Mouse (Mus musculus) adrenal gland, adult (tissue): ENCODE data around the gene Kiz.

ENCODE experiments used
- DNase-seq, 2 experiments: peaks; one replicate each; pipeline ENCODE4 v3.0.0; 2022 to 2023; ENCODE audit warnings: low spot score in 1 of 2; ENCODE audit not compliant: inconsistent age in 2 of 2

The Kiz gene

GRCm38 (mm10) chr2:146855599-146856039, at the start of gene Kiz:
Gene Kiz, plus strand, starts transcription at chr2:146855864.
- DNase-seq: peak; percentile 96 to 99

GRCm38 (mm10) chr2:146809706-146810256, 45.9 kb upstream of the Kiz start:
- no peak for DNase-seq

- no peak for DNase-seq
These were observed 45.0 kb upstream of the Kiz start for GRCm38 (mm10) chr2:146810695-146811094.

- DNase-seq: no peak
These were observed 40.7 kb upstream of the Kiz start for GRCm38 (mm10) chr2:146814978-146815377.

GRCm38 (mm10) chr2:146819065-146819464, 36.6 kb upstream of the Kiz start:
- DNase-seq: no peak

GRCm38 (mm10) chr2:146823483-146823951, 32.1 kb upstream of the Kiz start:
- no peak for DNase-seq

- DNase-seq: no peak
These were observed 31.6 kb upstream of the Kiz start for GRCm38 (mm10) chr2:146824043-146824442.

GRCm38 (mm10) chr2:146828006-146828405, 27.7 kb upstream of the Kiz start:
- no peak for DNase-seq

- DNase-seq: peak in 1 of 2 experiments; percentile 26
These were observed 22.2 kb upstream of the Kiz start for GRCm38 (mm10) chr2:146833222-146834063.

- peak in 1 of 2 experiments; percentile 57 for DNase-seq
These were observed 21.7 kb upstream of the Kiz start for GRCm38 (mm10) chr2:146834064-146834313.

GRCm38 (mm10) chr2:146834314-146835201, 21.1 kb upstream of the Kiz start:
- peak in 1 of 2 experiments; percentile 65 for DNase-seq

GRCm38 (mm10) chr2:146835241-146835990, 20.2 kb upstream of the Kiz start:
- peak in 1 of 2 experiments; percentile 39 for DNase-seq

GRCm38 (mm10) chr2:146836246-146836645, 19.4 kb upstream of the Kiz start:
- DNase-seq: no peak

GRCm38 (mm10) chr2:146836871-146837550, 18.7 kb upstream of the Kiz start:
- DNase-seq: peak in 1 of 2 experiments; percentile 24

GRCm38 (mm10) chr2:146837653-146838052, 18.0 kb upstream of the Kiz start:
- DNase-seq: no peak

GRCm38 (mm10) chr2:146838596-146839302, 16.9 kb upstream of the Kiz start:
- no peak for DNase-seq

GRCm38 (mm10) chr2:146839303-146840030, 16.2 kb upstream of the Kiz start:
- peak in 1 of 2 experiments; percentile 56 for DNase-seq

- no peak for DNase-seq
These were observed 7.8 kb upstream of the Kiz start for GRCm38 (mm10) chr2:146847863-146848262.

GRCm38 (mm10) chr2:146856120-146856519, 456 bp downstream of the Kiz start:
- DNase-seq: no peak
